Mouse (Mus musculus): ENCODE measurements around the gene Ssh2.

DNA sequence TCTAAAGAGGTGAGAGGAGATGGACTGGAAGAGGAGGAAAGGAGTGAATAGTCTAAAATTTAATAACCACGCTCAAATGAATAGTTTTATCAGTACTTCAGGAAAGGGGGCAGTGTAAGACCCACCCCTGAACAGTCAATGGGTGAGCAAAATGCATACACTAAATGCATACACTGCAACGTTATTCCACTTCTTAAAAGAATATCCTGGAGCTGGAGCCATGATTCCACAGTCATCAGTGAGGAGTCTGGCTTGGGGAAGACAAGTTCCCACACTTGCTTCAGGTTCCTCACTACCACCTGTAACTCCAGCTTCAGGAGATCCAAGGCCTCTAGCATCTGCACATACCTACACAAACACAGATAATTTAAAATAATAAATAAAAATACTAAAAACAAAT is 133.6 kb downstream of the Ssh2 start:
- no peak for TF ChIP-seq POU5F1 (IDR thresholded peaks at IDR 0.05; ENCODE audit: borderline replicate concordance, low read length)
- TF ChIP-seq NANOG (IDR thresholded peaks at IDR 0.05; ENCODE audit: borderline replicate concordance, low read length): no peak
